Comparison of ENCODE assay signal across 8 mouse cellular contexts in genomic region chr9:65281536-65282151, GRCm38 (mm10). TPM values are rescaled to one million over a fixed set of nuclear protein-coding genes. Genes with fewer than 3 reads are reported as not detected.
DNase-seq lines count a peak whose midpoint lies in the region; ATAC-seq lines count a peak whose summit lies in the region.

No protein-coding gene starts in this region.

- no peak overlapping the region for H3K4me3 ChIP-seq in embryonic facial prominence, embryonic 13.5 days
- H3K4me3 ChIP-seq in embryonic facial prominence, embryonic 10.5 days = no peak overlapping the region
- H3K4me3 ChIP-seq in heart, embryonic 13.5 days = no peak overlapping the region

- intact Hi-C loops in left cerebral cortex, postnatal 25 days (cut with DNase I) = loop anchor here (1.0 to 5.0 kb wide), 3 partner anchors 57 to 149 kb away; no protein-coding TSS in a partner anchor
- intact Hi-C loops in left cerebral cortex, postnatal 10 days (cut with DNase I) = loop anchor here (2.0 to 5.0 kb wide), 3 partner anchors 54 to 139 kb away; partner anchors contain the start of gene Igdcc3

- no peak overlapping the region for H3K27ac ChIP-seq in embryonic facial prominence, embryonic 13.5 days
- no peak overlapping the region for H3K27ac ChIP-seq in embryonic facial prominence, embryonic 10.5 days (replicated peaks)
- no peak overlapping the region for H3K27ac ChIP-seq in heart, embryonic 13.5 days (replicated peaks)

- DNase-seq in embryonic facial prominence, embryonic 10.5 days (ENCODE audit: low spot score) = no peak
- DNase-seq in left cerebral cortex, postnatal 25 days (ENCODE audit: low spot score in 2 of 2) = peak; percentile 4 to 47
- no peak for DNase-seq in left cerebral cortex, postnatal 10 days (ENCODE audit: extremely low spot score in 1 of 2, low spot score in 2 of 2)
- DNase-seq in adrenal gland, postnatal 14 days = peak; percentile 33
- no peak for DNase-seq in spleen, postnatal 14 days (ENCODE audit: low spot score in 2 of 2)
- DNase-seq in embryo, embryonic 10.5 days (ENCODE audit: low spot score) = no peak

- 73% methylated on average over 5 of the region's 5 CpGs for WGBS in embryonic facial prominence, embryonic 13.5 days
- WGBS in embryonic facial prominence, embryonic 10.5 days = 79% methylated on average over 5 of the region's 5 CpGs
- 64% methylated on average over 5 of the region's 5 CpGs for WGBS in heart, embryonic 13.5 days

- H3K9ac ChIP-seq in embryonic facial prominence, embryonic 13.5 days = 0 out of 2 replicates have a peak overlapping the region, but pooled peaks have one; percentile 32
- peak overlapping the region; percentile 16; the same call in 1 of the 2 replicates for H3K9ac ChIP-seq in heart, embryonic 13.5 days

- ATAC-seq in embryonic facial prominence, embryonic 13.5 days (ENCODE audit: insufficient number of reproducible peaks, insufficient read depth, low FRiP score, low TSS enrichment, low read depth) = no peak
- no peak for ATAC-seq in heart, embryonic 13.5 days (ENCODE audit: extremely low read depth, insufficient number of reproducible peaks, low FRiP score, low TSS enrichment)

- no peaks in the 10 kb centered on the region for H3K36me3 ChIP-seq in embryonic facial prominence, embryonic 13.5 days
- H3K36me3 ChIP-seq in embryonic facial prominence, embryonic 10.5 days (replicated peaks) = no peaks in the 10 kb centered on the region
- no peaks in the 10 kb centered on the region for H3K36me3 ChIP-seq in heart, embryonic 13.5 days

- H3K9me3 ChIP-seq in embryonic facial prominence, embryonic 13.5 days = no peaks in the 10 kb centered on the region
- H3K9me3 ChIP-seq in embryonic facial prominence, embryonic 10.5 days = no peaks in the 10 kb centered on the region
- H3K9me3 ChIP-seq in heart, embryonic 13.5 days = no peaks in the 10 kb centered on the region

- no peaks in the 10 kb centered on the region for H3K27me3 ChIP-seq in embryonic facial prominence, embryonic 13.5 days
- H3K27me3 ChIP-seq in embryonic facial prominence, embryonic 10.5 days (replicated peaks; ENCODE audit: low read depth, poor library complexity, severe bottlenecking) = no peaks in the 10 kb centered on the region
- 0 out of 2 replicates have a peak, but pooled peaks cover 3% of the 10 kb centered on the region for H3K27me3 ChIP-seq in heart, embryonic 13.5 days (replicated peaks)

- H3K4me1 ChIP-seq in embryonic facial prominence, embryonic 13.5 days = no peaks in the 10 kb centered on the region
- H3K4me1 ChIP-seq in embryonic facial prominence, embryonic 10.5 days = no peaks in the 10 kb centered on the region
- no peaks in the 10 kb centered on the region for H3K4me1 ChIP-seq in heart, embryonic 13.5 days

- no peak overlapping the region for H3K4me2 ChIP-seq in embryonic facial prominence, embryonic 13.5 days
- H3K4me2 ChIP-seq in heart, embryonic 13.5 days = no peak overlapping the region

RNA-seq across cellular contexts. Expression of gene Clpx, which starts 12.4 kb away (rescaled TPM):
- 56.2 TPM in 2 replicates for polyA plus RNA-seq in embryonic facial prominence, embryonic 13.5 days (2015; fragmentation: Nextera tagmentation; extraction: Ambion mirVana)
- 48.3 and 50.9 TPM in 2 replicates for polyA plus RNA-seq in embryonic facial prominence, embryonic 10.5 days (2016; fragmentation: Nextera tagmentation; extraction: Ambion mirVana)
- 10 to 100 TPM; 28.9 to 29.6 TPM for total RNA-seq in left cerebral cortex, postnatal 25 days (2021)
- total RNA-seq in left cerebral cortex, postnatal 10 days (2021) = 10 to 100 TPM; 25.3 to 25.4 TPM
- 132 and 152 TPM in 2 replicates for total RNA-seq in adrenal gland, postnatal 14 days (2021)
- 40.4 and 41.3 TPM in 2 replicates for polyA plus RNA-seq in heart, embryonic 13.5 days (2015; fragmentation: Nextera tagmentation; extraction: Ambion mirVana)

RNA-seq across cellular contexts. Expression of gene Cilp, which starts 16.7 kb away (rescaled TPM):
- polyA plus RNA-seq in embryonic facial prominence, embryonic 13.5 days (2015; fragmentation: Nextera tagmentation; extraction: Ambion mirVana) = 0.74 and 1.2 TPM in 2 replicates
- polyA plus RNA-seq in embryonic facial prominence, embryonic 10.5 days (2016; fragmentation: Nextera tagmentation; extraction: Ambion mirVana) = 0.05 and 0.15 TPM in 2 replicates
- under 1 TPM; 0.07 to 0.09 TPM for total RNA-seq in left cerebral cortex, postnatal 25 days (2021)
- under 1 TPM; 0.08 to 0.09 TPM for total RNA-seq in left cerebral cortex, postnatal 10 days (2021)
- 5.1 and 5.6 TPM in 2 replicates for total RNA-seq in adrenal gland, postnatal 14 days (2021)
- 0.04 TPM in 1 of 2 replicates, not detected in the other for polyA plus RNA-seq in heart, embryonic 13.5 days (2015; fragmentation: Nextera tagmentation; extraction: Ambion mirVana)

Comparison
In these comparisons a context has a peak if more than half of its experiments do, and no peak if none do; other contexts are left out.
1. DNase-seq: peak in left cerebral cortex, postnatal 25 days (2 of 2) and adrenal gland, postnatal 14 days (single experiment); none in embryonic facial prominence, embryonic 10.5 days (single experiment), left cerebral cortex, postnatal 10 days (0 of 2), spleen, postnatal 14 days (0 of 2) and embryo, embryonic 10.5 days (single experiment).